Mouse (Mus musculus) thymus, postnatal 0 days (tissue): ENCODE data around the gene B3gnt7. TPM values are rescaled to one million over a fixed set of nuclear protein-coding genes. Genes with fewer than 3 reads are reported as not detected.
A peak's percentile ranks its signal among the peaks of the same experiment; 100 is the strongest.

Experiments
- DNase-seq: peaks from one replicate; pipeline ENCODE4 v3.0.0-alpha.2; 2015; ENCODE audit warnings: low spot score
- polyA plus RNA-seq: library from polyadenylated mRNA; unstranded; fragments of >200 nt; fragmentation: Nextera tagmentation; extraction: Ambion mirVana; gene quantifications from 2 replicates; pipeline ENCODE4 v1.2.1, GENCODE M21; 2015

Gene B3gnt7
- polyA plus RNA-seq: 0.66 and 0.98 TPM in 2 replicates

DNA sequence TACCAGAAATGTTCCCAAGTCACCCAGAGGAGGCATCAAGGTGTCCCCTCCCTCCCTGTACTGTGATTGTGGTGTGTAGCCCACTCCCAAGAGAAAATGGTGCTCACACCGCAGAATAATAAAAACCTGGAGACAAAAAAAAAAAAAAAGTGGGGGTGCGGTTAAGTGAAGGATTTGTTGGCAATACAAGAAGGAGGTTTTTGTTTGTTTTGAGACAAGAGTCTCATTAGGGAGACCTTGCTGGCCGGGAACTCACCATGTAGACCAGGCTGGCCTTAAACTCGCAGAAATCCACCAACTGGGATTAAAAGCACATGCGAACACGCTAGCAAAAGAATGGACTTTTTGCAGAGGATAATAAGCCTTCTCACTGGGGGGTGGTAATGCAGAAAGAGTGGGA is at the start of gene B3gnt7:
Gene B3gnt7 (plus strand): TSS at position 301 of the 400 bp plus-strand sequence.
- DNase-seq: no peak

- no peak for DNase-seq
These were observed 49.2 kb upstream of the B3gnt7 start for GRCm38 (mm10) chr1:86253410-86253809.

GRCm38 (mm10) chr1:86256311-86256710 is 46.3 kb upstream of the B3gnt7 start:
- DNase-seq: no peak

DNA sequence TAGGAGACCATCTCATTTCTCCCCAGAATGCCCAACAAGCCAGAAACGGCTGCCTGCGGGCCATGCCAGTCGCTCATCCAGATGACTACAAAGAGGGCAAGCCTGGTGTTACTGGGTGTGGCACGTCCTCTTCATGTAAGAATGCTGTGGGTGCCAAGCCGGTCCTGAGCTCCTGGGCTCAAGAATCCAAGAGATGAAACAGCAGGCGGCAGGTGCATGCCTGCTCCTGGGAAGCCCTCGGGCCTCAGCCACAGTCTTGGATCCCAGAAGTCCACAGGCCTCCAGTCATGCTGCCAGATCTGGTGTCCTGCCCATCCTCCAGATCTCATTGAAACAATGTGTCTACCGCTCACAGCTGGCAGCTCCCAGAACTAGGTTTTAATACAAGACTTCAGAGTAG is 45.4 kb upstream of the B3gnt7 start:
- DNase-seq: no peak

DNA sequence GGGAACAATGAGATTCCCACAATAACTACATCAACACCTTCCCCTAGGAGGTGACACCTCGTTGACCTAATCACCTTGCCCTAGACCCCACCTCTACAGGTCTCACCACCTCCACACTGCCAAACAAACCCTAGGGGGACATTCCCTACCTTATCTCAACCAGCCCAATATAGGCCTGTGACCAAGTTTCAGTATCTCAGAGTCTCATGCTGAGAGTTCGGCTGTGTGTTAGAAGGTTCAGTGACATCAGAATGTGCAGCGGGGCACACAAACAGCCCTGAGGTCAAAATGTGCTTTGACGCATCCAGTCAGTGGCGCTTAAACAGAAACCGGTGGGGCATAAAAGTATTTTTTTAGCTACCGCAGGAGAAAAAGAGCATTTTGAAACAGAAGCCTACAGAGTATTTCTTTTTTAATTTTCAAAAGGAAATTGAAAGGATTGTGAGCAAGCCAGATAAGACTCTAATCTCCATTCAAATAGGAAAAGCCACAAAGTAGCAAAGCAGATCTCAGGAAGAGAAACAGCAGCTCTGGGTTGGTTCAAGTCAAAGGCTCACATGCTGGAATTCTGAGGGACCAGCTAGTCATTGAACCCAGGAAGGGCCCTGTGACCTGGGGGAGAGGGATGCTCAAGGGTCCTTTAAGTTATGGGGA is 44.3 kb upstream of the B3gnt7 start:
- no peak for DNase-seq

GRCm38 (mm10) chr1:86263564-86264339 is 38.9 kb upstream of the B3gnt7 start:
- DNase-seq: no peak

DNA sequence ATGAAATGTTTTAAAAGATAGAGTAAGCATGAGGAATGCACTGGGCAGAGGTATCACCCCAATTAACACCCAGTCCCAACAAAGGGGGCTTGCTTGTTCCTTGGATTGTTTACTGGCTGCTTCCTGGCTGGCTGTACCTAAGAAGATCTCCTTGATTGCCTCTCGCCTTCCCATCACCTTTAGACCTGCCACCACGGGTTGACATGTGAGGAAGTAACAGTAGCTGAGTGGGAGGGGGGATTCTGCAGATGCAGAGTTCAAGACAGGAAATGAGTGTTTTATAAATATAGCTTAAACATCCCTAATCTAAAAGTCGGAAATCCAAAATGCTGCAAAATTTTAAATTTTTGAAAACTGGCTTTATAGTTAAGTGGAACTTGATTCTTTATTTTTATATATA is 37.6 kb upstream of the B3gnt7 start:
- peak; percentile 16 for DNase-seq

DNA sequence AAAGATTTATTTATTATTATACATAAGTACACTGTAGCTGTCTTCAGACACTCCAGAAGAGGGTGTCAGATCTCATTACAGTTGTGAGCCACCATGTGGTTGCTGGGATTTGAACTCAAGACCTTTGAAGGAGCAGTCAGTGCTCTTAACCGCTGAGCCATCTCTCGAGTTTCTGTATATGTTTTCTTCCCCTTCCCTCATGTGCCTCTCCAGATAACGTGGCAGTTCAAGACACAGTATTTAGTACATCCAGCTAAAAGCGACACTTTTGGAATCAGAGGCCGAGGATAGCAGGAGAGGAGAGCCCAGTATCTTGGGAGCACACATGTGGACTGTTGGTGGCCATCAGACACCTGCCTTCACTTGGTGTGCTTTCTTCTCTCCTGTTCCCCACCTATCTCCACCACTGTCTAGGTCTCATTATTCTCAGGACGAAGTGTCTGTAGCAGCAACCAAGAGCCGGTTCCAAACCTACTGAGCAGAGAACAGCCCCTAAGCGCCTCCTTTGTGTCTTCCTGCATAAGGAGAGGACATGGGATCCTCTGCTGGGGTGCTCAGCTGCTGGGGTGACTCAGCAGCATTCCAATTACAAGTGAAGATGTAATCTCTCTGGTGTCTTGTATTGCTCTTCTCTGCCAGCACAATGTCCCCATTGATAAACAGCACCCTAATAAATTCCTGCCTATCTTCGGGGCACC is 34.0 kb upstream of the B3gnt7 start:
- DNase-seq: no peak

DNA sequence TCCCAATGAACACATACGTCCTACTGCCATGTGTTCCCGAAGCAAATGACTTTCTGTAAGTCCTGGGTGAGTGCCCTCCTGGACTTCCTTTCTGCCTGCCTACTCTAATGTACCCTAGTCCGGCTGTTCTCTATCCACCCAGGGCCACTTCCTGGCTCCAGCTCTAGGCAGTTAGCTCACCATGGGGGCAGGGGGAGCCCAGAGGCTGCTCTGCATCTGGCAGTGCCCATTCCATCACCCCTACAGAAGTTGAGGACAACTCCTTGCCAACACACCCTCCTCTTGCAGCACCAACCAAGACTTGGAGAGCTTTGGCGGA is 33.5 kb upstream of the B3gnt7 start:
- no peak for DNase-seq

DNA sequence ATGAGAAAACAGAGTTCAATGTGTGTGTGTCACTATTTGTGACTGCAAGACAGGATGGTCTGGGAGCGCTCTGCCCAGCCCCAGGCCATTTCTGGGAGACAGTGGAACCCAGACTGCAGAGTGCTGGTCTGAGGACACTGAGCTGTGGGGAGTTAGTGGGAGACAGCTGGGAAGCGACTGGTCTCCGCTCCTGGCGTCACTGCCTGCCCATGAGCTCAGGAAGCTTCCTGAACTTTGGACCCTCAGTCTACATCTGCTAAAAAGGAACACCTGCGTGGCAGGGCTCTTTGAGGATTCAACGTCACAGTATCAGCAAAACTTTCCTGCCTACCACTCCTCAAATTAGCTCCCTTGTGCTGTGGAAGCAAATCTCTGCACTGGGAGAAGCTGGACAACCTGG is 30.9 kb upstream of the B3gnt7 start:
- DNase-seq: no peak

GRCm38 (mm10) chr1:86277055-86277454 is 25.6 kb upstream of the B3gnt7 start:
- DNase-seq: no peak

DNA sequence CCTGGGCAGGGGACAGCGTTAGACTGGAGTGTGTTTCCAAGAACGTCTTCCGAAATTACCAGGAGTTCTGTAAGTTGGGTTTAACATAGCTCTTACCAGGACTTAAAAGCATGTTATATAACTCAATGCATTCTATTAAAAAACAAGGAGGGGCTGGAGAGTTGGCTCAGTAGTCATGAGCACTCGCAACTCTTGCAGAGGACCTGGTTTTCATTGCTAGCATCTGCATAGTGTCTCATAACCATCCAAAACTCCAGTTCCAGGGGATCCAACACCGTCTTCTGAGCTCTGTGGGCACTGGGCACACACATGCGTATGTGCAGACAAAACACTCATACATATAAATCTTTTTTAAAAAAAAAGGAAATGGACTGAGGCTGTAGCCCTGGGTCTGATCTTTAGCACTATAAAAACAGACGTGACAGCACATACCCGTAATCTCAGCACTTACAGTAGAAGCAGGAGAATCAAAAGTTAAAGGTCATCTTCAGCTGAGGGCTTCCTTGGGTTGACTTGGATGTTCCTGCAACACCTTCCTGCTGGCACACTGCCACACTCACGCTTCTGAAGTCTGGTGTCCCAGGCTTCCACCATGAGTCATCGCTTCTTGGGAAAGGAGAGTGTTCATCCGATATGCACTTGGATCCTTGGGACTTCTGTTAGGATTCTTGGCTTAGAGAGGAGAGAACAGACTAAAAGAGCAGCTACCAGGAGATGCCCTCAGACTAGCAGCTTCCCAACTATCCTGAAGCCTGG is 20.7 kb upstream of the B3gnt7 start:
- no peak for DNase-seq

DNA sequence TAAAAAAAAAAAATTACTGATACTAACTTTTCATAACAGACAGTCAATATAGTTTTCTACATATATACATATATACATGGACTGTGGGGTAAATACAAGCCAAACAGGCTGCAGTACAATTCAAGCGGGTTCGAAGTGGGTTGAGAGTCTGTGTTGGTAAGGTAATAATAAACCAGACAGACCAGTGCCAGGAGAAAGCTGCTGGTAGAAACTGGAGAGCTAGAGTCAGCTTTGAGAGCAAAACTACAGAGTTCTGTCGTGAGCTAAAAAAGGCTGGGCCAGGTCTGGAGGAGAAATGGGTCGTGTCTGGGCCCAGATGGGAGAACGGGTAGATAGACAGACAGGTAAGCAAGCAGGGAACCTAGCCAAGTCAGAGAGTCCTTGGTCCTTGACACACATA is 18.5 kb upstream of the B3gnt7 start:
- no peak for DNase-seq

DNA sequence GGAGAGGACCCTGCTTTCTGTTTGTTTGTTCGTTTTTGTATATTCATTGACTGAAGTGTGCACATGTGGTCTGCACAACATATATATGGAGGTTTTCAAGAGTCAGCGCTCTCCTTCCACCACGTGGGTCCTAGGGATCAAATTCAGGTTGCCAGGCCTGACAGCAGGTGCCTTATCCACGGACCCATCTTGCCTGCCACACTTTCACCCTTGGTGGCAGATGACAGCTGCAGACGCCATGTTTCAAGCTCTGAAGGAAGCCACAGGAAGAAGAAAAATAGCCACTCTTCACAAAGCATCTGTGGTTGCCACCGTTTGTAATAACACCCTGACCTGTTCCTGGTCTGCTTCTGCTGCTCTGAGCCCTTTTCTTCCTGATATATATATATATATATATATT is 17.3 kb upstream of the B3gnt7 start:
- DNase-seq: no peak

DNA sequence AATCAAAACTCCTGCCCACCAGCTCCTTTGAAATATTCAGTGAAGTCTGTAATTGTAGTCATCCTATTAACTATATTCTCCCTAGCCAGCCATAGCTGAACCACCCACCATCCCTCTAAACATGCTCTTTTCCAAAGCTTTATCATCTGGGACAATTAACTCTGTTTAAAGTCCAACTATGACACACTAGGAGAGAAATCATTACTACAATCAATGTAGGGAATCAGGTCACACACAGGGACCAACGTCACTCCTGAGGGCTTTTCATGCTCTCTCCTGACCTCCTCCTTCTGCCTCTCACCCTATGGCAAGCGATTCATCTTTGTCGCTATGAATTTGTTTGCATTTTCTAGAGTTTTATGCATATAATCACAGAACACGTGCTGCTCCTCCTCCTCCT is 15.2 kb upstream of the B3gnt7 start:
- no peak for DNase-seq

GRCm38 (mm10) chr1:86290452-86290851 is 12.2 kb upstream of the B3gnt7 start:
- no peak for DNase-seq

DNA sequence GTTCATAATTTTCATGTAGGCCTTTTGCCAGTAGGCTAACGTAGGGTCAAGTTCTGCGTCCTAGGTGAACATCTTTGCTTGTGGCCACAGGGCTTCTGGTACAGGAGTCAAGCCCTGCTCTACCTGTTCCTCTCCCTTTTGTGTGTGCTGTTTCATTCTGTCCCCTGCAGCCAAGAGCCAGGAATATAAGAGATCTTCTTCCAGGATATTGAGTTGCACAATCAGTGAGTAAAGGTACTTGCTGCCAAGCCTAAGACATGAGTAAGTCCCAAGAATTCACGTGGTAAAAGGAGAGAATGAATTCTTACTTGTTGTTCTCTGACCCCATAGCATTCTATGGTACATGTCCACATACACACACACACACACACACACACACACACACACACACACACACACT is 9.5 kb upstream of the B3gnt7 start:
- no peak for DNase-seq

- no peak for DNase-seq
These were observed 8.8 kb upstream of the B3gnt7 start for GRCm38 (mm10) chr1:86293868-86294267.

DNA sequence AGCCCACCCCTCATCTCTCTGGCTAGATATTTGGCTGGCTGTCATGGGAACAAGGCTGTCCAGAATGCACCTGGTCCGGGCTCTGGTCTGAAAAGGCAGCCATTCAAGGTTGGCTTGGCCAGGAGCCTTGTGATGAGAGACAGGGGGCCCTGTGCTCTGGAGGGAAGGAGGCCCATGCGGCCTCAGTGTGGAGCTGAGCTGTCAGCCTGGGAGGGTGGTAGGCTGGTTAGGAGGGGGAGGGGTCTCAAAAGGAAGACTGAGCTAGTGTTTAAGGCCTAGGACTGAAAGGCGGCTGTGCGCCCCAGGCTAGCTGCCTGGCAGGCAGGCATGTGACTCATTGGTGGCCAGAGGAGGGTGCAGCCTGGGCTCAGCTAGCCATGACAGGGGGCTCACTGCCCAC is 8.2 kb upstream of the B3gnt7 start:
- no peak for DNase-seq

DNA sequence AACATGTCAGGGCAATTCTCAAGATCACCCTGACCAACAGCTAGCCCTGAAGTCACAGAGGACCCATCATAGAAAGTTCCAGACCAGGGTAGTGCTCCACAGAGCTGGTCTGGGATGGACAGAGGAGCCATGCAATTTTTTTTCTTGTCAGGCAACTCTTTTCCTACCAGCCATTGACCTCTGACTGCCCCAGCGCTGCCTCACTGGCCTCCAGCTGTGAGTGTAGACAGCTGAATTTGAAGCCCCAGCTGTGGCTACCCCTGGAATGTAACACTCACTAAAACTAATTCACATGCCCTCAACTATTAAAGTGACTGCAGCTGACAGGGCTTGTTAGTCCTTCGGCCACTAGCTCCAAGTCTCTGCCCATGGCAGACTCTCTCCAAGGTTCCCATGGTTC is 2.5 kb upstream of the B3gnt7 start:
- no peak for DNase-seq

DNA sequence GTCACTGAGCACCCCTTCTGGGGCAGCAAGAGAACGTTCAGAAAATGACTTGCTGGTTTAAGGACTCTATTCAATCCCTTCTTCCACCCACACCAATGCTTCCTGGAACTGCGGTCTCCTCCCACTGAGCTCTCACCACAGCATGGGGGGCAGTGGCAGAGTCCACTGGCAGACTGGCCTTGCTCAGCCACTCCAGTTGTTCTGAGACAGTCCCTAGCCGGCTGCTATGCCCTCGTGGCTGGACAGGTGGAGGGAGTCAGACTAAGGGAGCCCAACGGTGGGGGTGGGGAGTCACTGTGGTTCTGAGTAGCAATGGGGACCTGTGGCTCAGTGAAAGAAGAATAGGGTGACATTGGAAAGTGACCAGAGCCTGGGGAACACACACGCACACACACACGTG is 1.9 kb upstream of the B3gnt7 start:
- no peak for DNase-seq
